Mouse (Mus musculus): ENCODE measurements around the gene Rapgef3. TPM values are rescaled to one million over a fixed set of nuclear protein-coding genes. Genes with fewer than 3 reads are reported as not detected.

Gene Rapgef3
- polyA plus RNA-seq, 1 experiment from 2014 or later = 7.8 TPM

DNA sequence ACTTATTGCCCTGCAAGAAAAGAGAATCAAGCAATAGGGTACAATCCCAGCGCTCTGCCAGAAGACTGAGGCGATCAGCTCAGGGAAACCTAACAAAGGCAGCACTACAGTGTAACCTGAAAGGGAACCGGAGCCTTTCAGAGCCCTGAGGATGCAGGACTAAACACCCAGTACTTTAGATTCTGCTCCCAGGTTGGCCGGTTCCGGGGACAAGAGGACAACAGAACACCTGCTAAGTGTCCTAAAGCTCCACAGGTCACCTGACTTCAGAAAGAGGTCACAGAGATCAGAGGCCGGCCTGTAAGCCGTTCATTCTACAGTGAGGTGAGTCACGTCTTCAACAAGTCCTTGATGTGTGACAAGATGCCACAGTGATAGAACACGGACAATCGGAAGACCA is 71.2 kb downstream of the Rapgef3 start:
- WGBS = 89% methylated on average over 10 of the region's 10 CpGs
- ATAC-seq = no peak
- Histone ChIP-seq H3K4me3 (replicated peaks) (no peak overlapping the region), H3K4me2 (replicated peaks) (no peak overlapping the region), H3K27me3 (replicated peaks) (no peaks in the 10 kb centered on the region), H3K27ac (no peak overlapping the region), H3K9ac (no peak overlapping the region), H3K9me3 (no peaks in the 10 kb centered on the region), H3K36me3 (peaks cover 29% of the 10 kb centered on the region), H3K4me1 (replicated peaks) (no peaks in the 10 kb centered on the region)

Other genes starting within 250 kb of the Rapgef3 start
- gene Rpap3, start 62.1 kb downstream of the Rapgef3 start, polyA plus RNA-seq (2015; fragmentation: Nextera tagmentation; extraction: Ambion mirVana) = 19.8 and 24.0 TPM in 2 replicates
- 0.09 and 0.21 TPM in 2 replicates for gene Endou, start 36.6 kb downstream of the Rapgef3 start, polyA plus RNA-seq (2015; fragmentation: Nextera tagmentation; extraction: Ambion mirVana)
- 23.9 and 25.1 TPM in 2 replicates for gene Slc48a1, start 10.5 kb upstream of the Rapgef3 start, polyA plus RNA-seq (2015; fragmentation: Nextera tagmentation; extraction: Ambion mirVana)
- 18.0 and 20.6 TPM in 2 replicates for gene Hdac7, start 76.5 kb upstream of the Rapgef3 start, polyA plus RNA-seq (2015; fragmentation: Nextera tagmentation; extraction: Ambion mirVana)
- gene Vdr, start 142.7 kb upstream of the Rapgef3 start, polyA plus RNA-seq (2015; fragmentation: Nextera tagmentation; extraction: Ambion mirVana) = 1.5 and 2.2 TPM in 2 replicates
- gene Tmem106c, start 196.2 kb upstream of the Rapgef3 start, polyA plus RNA-seq (2015; fragmentation: Nextera tagmentation; extraction: Ambion mirVana) = 39.3 and 44.4 TPM in 2 replicates
- 2.0 and 2.7 TPM in 2 replicates for gene Col2a1, start 236.7 kb upstream of the Rapgef3 start, polyA plus RNA-seq (2015; fragmentation: Nextera tagmentation; extraction: Ambion mirVana)